Mouse (Mus musculus): ENCODE results near the gene Ostf1. TPM values are rescaled to one million over a fixed set of nuclear protein-coding genes. Genes with fewer than 3 reads are reported as not detected.

Gene Ostf1
- polyA plus RNA-seq, 1 experiment, result 64.4 TPM

DNA sequence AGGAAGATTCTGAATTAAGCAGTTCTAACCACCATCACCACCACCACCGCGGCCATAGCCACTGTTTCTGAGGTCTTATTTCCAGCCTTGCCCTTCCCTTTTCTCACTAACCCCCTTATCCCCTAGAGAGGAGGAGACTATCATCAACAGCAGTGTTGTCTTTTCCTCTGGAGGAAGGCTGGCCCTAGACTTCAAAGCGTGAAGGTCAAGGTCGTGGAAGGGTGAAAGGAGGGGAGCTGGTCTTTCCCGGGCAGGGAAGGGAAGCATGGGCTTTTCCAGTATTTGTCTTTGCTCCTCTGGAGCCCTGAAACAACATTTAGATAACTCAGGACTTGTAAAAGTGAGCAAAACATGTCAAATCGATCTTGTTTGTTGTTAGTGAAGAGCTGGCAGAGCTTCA is 22.6 kb downstream of the Ostf1 start:
- H3K4me3 ChIP-seq (ENCODE audit: insufficient read depth, poor library complexity, severe bottlenecking), result no peak overlapping the region
- TF ChIP-seq CTCF (IDR thresholded peaks at IDR 0.05; ENCODE audit: control insufficient read depth, insufficient read depth, insufficient read length), result no peak
- no peak for TF ChIP-seq USF1 (IDR thresholded peaks at IDR 0.05; ENCODE audit: low read depth)
- no peak for TF ChIP-seq MYOG (IDR thresholded peaks at IDR 0.05; ENCODE audit: control insufficient read depth, extremely low read depth, insufficient read length)
- TF ChIP-seq CEBPB (IDR thresholded peaks at IDR 0.05; ENCODE audit: low read depth), result no peak
- TF ChIP-seq MAX (IDR thresholded peaks at IDR 0.05), result no peak
- no peak for TF ChIP-seq MYOD1 (IDR thresholded peaks at IDR 0.05; ENCODE audit: control insufficient read depth, insufficient read length, low read depth)
- TF ChIP-seq FOSL1 (IDR thresholded peaks at IDR 0.05; ENCODE audit: insufficient read depth, low read length, poor library complexity, severe bottlenecking), result no peak
- no peak overlapping the region for H3ac ChIP-seq (ENCODE audit: control insufficient read depth, insufficient read length, low read depth)
- H3K79me3 ChIP-seq (ENCODE audit: low read depth), result peaks cover 10% of the 10 kb centered on the region
- H3K79me2 ChIP-seq (ENCODE audit: control insufficient read depth, insufficient read depth), result peaks cover 58% of the 10 kb centered on the region
- H3K27me3 ChIP-seq (ENCODE audit: control insufficient read depth, insufficient read depth, insufficient read length), result no peaks in the 10 kb centered on the region
- no peaks in the 10 kb centered on the region for H3K36me3 ChIP-seq (ENCODE audit: control insufficient read depth, insufficient read depth)

GRCm38 (mm10) chr19:18607907-18608306 is 23.7 kb downstream of the Ostf1 start:
- Histone ChIP-seq H3K79me2 (ENCODE audit: control insufficient read depth, insufficient read depth) (peaks cover 58% of the 10 kb centered on the region), H3K4me3 (ENCODE audit: insufficient read depth, poor library complexity, severe bottlenecking) (no peak overlapping the region), H3ac (ENCODE audit: control insufficient read depth, insufficient read length, low read depth) (no peak overlapping the region), H3K79me3 (ENCODE audit: low read depth) (peaks cover 10% of the 10 kb centered on the region), H3K36me3 (ENCODE audit: control insufficient read depth, insufficient read depth) (peaks cover 3% of the 10 kb centered on the region), H3K27me3 (ENCODE audit: control insufficient read depth, insufficient read depth, insufficient read length) (no peaks in the 10 kb centered on the region)
- TF ChIP-seq CTCF (IDR thresholded peaks at IDR 0.05; ENCODE audit: control insufficient read depth, insufficient read depth, insufficient read length) (no peak), MYOD1 (IDR thresholded peaks at IDR 0.05; ENCODE audit: control insufficient read depth, insufficient read length, low read depth) (no peak), CEBPB (IDR thresholded peaks at IDR 0.05; ENCODE audit: low read depth) (no peak), USF1 (IDR thresholded peaks at IDR 0.05; ENCODE audit: low read depth) (no peak), MYOG (IDR thresholded peaks at IDR 0.05; ENCODE audit: control insufficient read depth, extremely low read depth, insufficient read length) (no peak), FOSL1 (IDR thresholded peaks at IDR 0.05; ENCODE audit: insufficient read depth, low read length, poor library complexity, severe bottlenecking) (no peak), MAX (IDR thresholded peaks at IDR 0.05) (no peak)

- Histone ChIP-seq H3K79me2 (ENCODE audit: control insufficient read depth, insufficient read depth) (peaks cover 29% of the 10 kb centered on the region), H3K27me3 (ENCODE audit: control insufficient read depth, insufficient read depth, insufficient read length) (no peaks in the 10 kb centered on the region), H3K4me3 (ENCODE audit: insufficient read depth, poor library complexity, severe bottlenecking) (no peak overlapping the region), H3ac (ENCODE audit: control insufficient read depth, insufficient read length, low read depth) (no peak overlapping the region), H3K79me3 (ENCODE audit: low read depth) (peaks cover 4% of the 10 kb centered on the region), H3K36me3 (ENCODE audit: control insufficient read depth, insufficient read depth) (peaks cover 19% of the 10 kb centered on the region)
- TF ChIP-seq FOSL1 (IDR thresholded peaks at IDR 0.05; ENCODE audit: insufficient read depth, low read length, poor library complexity, severe bottlenecking) (no peak), USF1 (IDR thresholded peaks at IDR 0.05; ENCODE audit: low read depth) (no peak), MYOG (IDR thresholded peaks at IDR 0.05; ENCODE audit: control insufficient read depth, extremely low read depth, insufficient read length) (no peak), CTCF (IDR thresholded peaks at IDR 0.05; ENCODE audit: control insufficient read depth, insufficient read depth, insufficient read length) (no peak), MAX (IDR thresholded peaks at IDR 0.05) (no peak), MYOD1 (IDR thresholded peaks at IDR 0.05; ENCODE audit: control insufficient read depth, insufficient read length, low read depth) (no peak), CEBPB (IDR thresholded peaks at IDR 0.05; ENCODE audit: low read depth) (no peak)
These were observed 28.6 kb downstream of the Ostf1 start for GRCm38 (mm10) chr19:18603011-18603410.

- no peak overlapping the region for H3ac ChIP-seq (ENCODE audit: control insufficient read depth, insufficient read length, low read depth)
- peaks cover 14% of the 10 kb centered on the region for H3K79me2 ChIP-seq (ENCODE audit: control insufficient read depth, insufficient read depth)
- no peaks in the 10 kb centered on the region for H3K27me3 ChIP-seq (ENCODE audit: control insufficient read depth, insufficient read depth, insufficient read length)
- no peak overlapping the region for H3K4me3 ChIP-seq (ENCODE audit: insufficient read depth, poor library complexity, severe bottlenecking)
- peaks cover 19% of the 10 kb centered on the region for H3K36me3 ChIP-seq (ENCODE audit: control insufficient read depth, insufficient read depth)
- no peak for TF ChIP-seq MYOD1 (IDR thresholded peaks at IDR 0.05; ENCODE audit: control insufficient read depth, insufficient read length, low read depth)
- TF ChIP-seq USF1 (IDR thresholded peaks at IDR 0.05; ENCODE audit: low read depth), result no peak
- TF ChIP-seq FOSL1 (IDR thresholded peaks at IDR 0.05; ENCODE audit: insufficient read depth, low read length, poor library complexity, severe bottlenecking), result no peak
- TF ChIP-seq CTCF (IDR thresholded peaks at IDR 0.05; ENCODE audit: control insufficient read depth, insufficient read depth, insufficient read length), result no peak
- no peak for TF ChIP-seq MAX (IDR thresholded peaks at IDR 0.05)
- TF ChIP-seq CEBPB (IDR thresholded peaks at IDR 0.05; ENCODE audit: low read depth), result no peak
- no peak for TF ChIP-seq MYOG (IDR thresholded peaks at IDR 0.05; ENCODE audit: control insufficient read depth, extremely low read depth, insufficient read length)
- H3K79me3 ChIP-seq (ENCODE audit: low read depth), result peaks cover 6% of the 10 kb centered on the region
These were observed 31.0 kb downstream of the Ostf1 start for GRCm38 (mm10) chr19:18600611-18601010.

DNA sequence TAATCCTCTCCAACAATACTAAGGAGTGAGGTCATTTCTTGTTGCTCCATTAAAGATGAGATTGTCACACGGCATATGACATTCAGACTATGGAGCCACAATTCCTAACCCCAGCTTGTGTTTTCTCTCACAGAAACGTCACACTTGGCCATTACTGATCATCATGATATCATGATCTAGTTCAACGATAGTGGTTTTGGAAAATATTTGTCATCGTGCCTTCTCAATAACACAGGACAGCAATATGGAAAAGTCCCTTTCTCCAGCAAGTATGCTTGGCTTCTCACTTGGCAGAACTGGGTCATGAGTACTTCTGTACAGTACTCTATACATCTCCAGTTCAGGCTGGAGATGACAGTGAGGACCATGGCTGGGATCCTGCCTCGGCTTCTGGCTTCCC is 32.0 kb downstream of the Ostf1 start:
- Histone ChIP-seq H3K4me3 (ENCODE audit: insufficient read depth, poor library complexity, severe bottlenecking) (no peak overlapping the region), H3K36me3 (ENCODE audit: control insufficient read depth, insufficient read depth) (peaks cover 19% of the 10 kb centered on the region), H3K79me2 (ENCODE audit: control insufficient read depth, insufficient read depth) (peaks cover 9% of the 10 kb centered on the region), H3ac (ENCODE audit: control insufficient read depth, insufficient read length, low read depth) (no peak overlapping the region), H3K27me3 (ENCODE audit: control insufficient read depth, insufficient read depth, insufficient read length) (no peaks in the 10 kb centered on the region), H3K79me3 (ENCODE audit: low read depth) (peaks cover 5% of the 10 kb centered on the region)
- TF ChIP-seq USF1 (IDR thresholded peaks at IDR 0.05; ENCODE audit: low read depth), result no peak
- TF ChIP-seq MAX (IDR thresholded peaks at IDR 0.05), result no peak
- no peak for TF ChIP-seq MYOG (IDR thresholded peaks at IDR 0.05; ENCODE audit: control insufficient read depth, extremely low read depth, insufficient read length)
- no peak for TF ChIP-seq MYOD1 (IDR thresholded peaks at IDR 0.05; ENCODE audit: control insufficient read depth, insufficient read length, low read depth)
- no peak for TF ChIP-seq CTCF (IDR thresholded peaks at IDR 0.05; ENCODE audit: control insufficient read depth, insufficient read depth, insufficient read length)
- TF ChIP-seq FOSL1 (IDR thresholded peaks at IDR 0.05; ENCODE audit: insufficient read depth, low read length, poor library complexity, severe bottlenecking), result no peak
- no peak for TF ChIP-seq CEBPB (IDR thresholded peaks at IDR 0.05; ENCODE audit: low read depth)

DNA sequence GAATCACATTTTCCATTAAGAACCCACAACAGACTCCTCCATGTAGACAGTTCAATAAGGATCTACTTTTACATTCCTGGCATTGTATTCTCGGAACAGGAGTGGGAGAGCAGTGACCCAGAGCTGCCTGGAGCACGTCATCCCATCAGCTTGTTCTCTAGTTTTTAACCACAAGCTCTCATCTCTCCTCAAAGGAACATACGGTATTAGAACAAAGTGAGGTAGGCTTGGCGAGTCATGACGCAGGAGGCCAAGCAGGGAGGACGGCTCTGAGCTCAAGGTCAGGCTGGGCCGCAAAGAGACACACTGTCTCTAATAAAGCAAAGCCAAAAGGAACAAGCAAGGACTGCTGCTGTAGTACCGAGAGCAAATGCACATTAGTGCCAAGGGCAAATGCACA is 32.6 kb downstream of the Ostf1 start:
- no peak overlapping the region for H3K4me3 ChIP-seq (ENCODE audit: insufficient read depth, poor library complexity, severe bottlenecking)
- peaks cover 3% of the 10 kb centered on the region for H3K79me3 ChIP-seq (ENCODE audit: low read depth)
- peaks cover 19% of the 10 kb centered on the region for H3K36me3 ChIP-seq (ENCODE audit: control insufficient read depth, insufficient read depth)
- no peak overlapping the region for H3ac ChIP-seq (ENCODE audit: control insufficient read depth, insufficient read length, low read depth)
- peaks cover 9% of the 10 kb centered on the region for H3K79me2 ChIP-seq (ENCODE audit: control insufficient read depth, insufficient read depth)
- TF ChIP-seq CTCF (IDR thresholded peaks at IDR 0.05; ENCODE audit: control insufficient read depth, insufficient read depth, insufficient read length), result no peak
- TF ChIP-seq USF1 (IDR thresholded peaks at IDR 0.05; ENCODE audit: low read depth), result no peak
- no peak for TF ChIP-seq MAX (IDR thresholded peaks at IDR 0.05)
- no peak for TF ChIP-seq MYOG (IDR thresholded peaks at IDR 0.05; ENCODE audit: control insufficient read depth, extremely low read depth, insufficient read length)
- no peak for TF ChIP-seq FOSL1 (IDR thresholded peaks at IDR 0.05; ENCODE audit: insufficient read depth, low read length, poor library complexity, severe bottlenecking)
- no peak for TF ChIP-seq MYOD1 (IDR thresholded peaks at IDR 0.05; ENCODE audit: control insufficient read depth, insufficient read length, low read depth)
- TF ChIP-seq CEBPB (IDR thresholded peaks at IDR 0.05; ENCODE audit: low read depth), result no peak
- H3K27me3 ChIP-seq (ENCODE audit: control insufficient read depth, insufficient read depth, insufficient read length), result no peaks in the 10 kb centered on the region
